Mouse (Mus musculus) intestine, embryonic 16.5 days (tissue): ENCODE measurements at regions not wholly inside any gene's neighbourhood (a gene's known extent, or its start where the extent isn't known, plus 50 kb on each side); places are given as distances from the start of the nearest gene placed in this dataset.

Experiments used
- ATAC-seq: fragments of 200-750 bp; cut with Nextera tagmentation; 2 replicates; pipeline ENCODE4 v1.8.0; 2017; ENCODE audit warnings: moderate TSS enrichment, moderate library complexity
- H3K27ac ChIP-seq: fragments of 300-500 bp; sonication (generic); 2 replicates; pipeline ENCODE4 v1.5.1; 2014; ENCODE audit warnings: mild to moderate bottlenecking, low read length
- H3K27me3 ChIP-seq: fragments of 300-500 bp; sonication (generic); replicated peaks from 2 replicates; pipeline ENCODE4 v1.6.1; 2014; ENCODE audit warnings: low read length, control low read depth, mixed read lengths; ENCODE audit not compliant: control insufficient read depth, insufficient read depth
- H3K36me3 ChIP-seq: fragments of 300-500 bp; sonication (generic); 2 replicates; pipeline ENCODE4 v1.6.1; 2014; ENCODE audit warnings: low read length, control low read depth; ENCODE audit not compliant: control insufficient read depth, insufficient read depth
- H3K4me1 ChIP-seq: fragments of 300-500 bp; sonication (generic); 2 replicates; pipeline ENCODE4 v1.6.1; 2014; ENCODE audit warnings: low read length, control low read depth, mixed read lengths; ENCODE audit not compliant: control insufficient read depth, insufficient read depth
- H3K4me2 ChIP-seq: fragments of 300-500 bp; sonication (generic); 2 replicates; pipeline ENCODE4 v1.6.1; 2014; ENCODE audit warnings: low read depth, low read length, control low read depth
- H3K4me3 ChIP-seq: fragments of 300-500 bp; sonication (generic); 2 replicates; pipeline ENCODE4 v1.5.1; 2014; ENCODE audit warnings: mild to moderate bottlenecking, low read length
- H3K9ac ChIP-seq: fragments of 300-500 bp; sonication (generic); 2 replicates; pipeline ENCODE4 v1.6.1; 2014; ENCODE audit warnings: low read depth, low read length
- H3K9me3 ChIP-seq: fragments of 300-500 bp; sonication (generic); 2 replicates; pipeline ENCODE4 v1.6.1; 2016; ENCODE audit warnings: low read length, control low read depth; ENCODE audit not compliant: control insufficient read depth
- WGBS: fragments of 180-500 bp; shearing (Covaris S2); extraction: QIAGEN DNeasy Blood & Tissue Kit; methylation state at CpG from one replicate; pipeline ENCODE4 v1.1.7; 2014; 5-methylcytosine and 5-hydroxymethylcytosine counted together

GRCm38 (mm10) chr13:107710368-107710767, 333.9 kb upstream of the Smim15 start:
- H3K27ac ChIP-seq = no peak overlapping the region
- no peaks in the 10 kb centered on the region for H3K27me3 ChIP-seq
- H3K4me1 ChIP-seq = no peaks in the 10 kb centered on the region
- WGBS = 84% methylated on average over 4 of the region's 4 CpGs
- no peak overlapping the region for H3K4me2 ChIP-seq
- H3K9me3 ChIP-seq = no peaks in the 10 kb centered on the region
- no peak overlapping the region for H3K9ac ChIP-seq
- no peaks in the 10 kb centered on the region for H3K36me3 ChIP-seq
- no peak for ATAC-seq
- H3K4me3 ChIP-seq = no peak overlapping the region

GRCm38 (mm10) chr13:107709828-107710227, 334.4 kb upstream of the Smim15 start:
- Histone ChIP-seq H3K9ac (no peak overlapping the region), H3K36me3 (no peaks in the 10 kb centered on the region), H3K27ac (no peak overlapping the region), H3K4me2 (no peak overlapping the region), H3K27me3 (no peaks in the 10 kb centered on the region), H3K4me1 (no peaks in the 10 kb centered on the region), H3K4me3 (no peak overlapping the region), H3K9me3 (no peaks in the 10 kb centered on the region)
- 70% methylated on average over 2 of the region's 2 CpGs for WGBS
- no peak for ATAC-seq

DNA sequence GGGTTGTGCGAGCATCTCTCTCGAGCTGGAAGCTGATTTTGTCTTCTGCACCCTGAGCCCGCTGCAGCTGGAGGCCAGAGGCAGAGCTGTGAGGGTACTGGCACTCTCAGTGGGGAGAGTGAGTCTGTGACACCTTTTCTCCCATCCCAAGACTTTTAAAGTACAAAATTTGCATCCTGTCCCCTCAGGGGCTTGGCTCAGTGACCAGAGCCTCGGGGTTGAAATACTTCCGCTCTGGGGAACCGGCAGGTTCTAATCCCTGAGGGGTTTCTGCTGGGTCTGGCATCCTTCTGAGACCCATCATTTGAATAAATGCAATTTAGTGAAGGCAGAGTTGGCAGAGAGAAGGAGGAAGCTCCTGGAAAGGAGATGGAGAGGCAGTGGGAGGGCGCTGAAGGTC, 340.5 kb upstream of the Smim15 start:
- H3K27me3 ChIP-seq = no peaks in the 10 kb centered on the region
- H3K9me3 ChIP-seq = no peaks in the 10 kb centered on the region
- H3K27ac ChIP-seq = no peak overlapping the region
- no peak for ATAC-seq
- H3K36me3 ChIP-seq = no peaks in the 10 kb centered on the region
- no peak overlapping the region for H3K9ac ChIP-seq
- no peaks in the 10 kb centered on the region for H3K4me1 ChIP-seq
- WGBS = 49% methylated on average over 7 of the region's 7 CpGs
- H3K4me2 ChIP-seq = no peak overlapping the region
- no peak overlapping the region for H3K4me3 ChIP-seq

DNA sequence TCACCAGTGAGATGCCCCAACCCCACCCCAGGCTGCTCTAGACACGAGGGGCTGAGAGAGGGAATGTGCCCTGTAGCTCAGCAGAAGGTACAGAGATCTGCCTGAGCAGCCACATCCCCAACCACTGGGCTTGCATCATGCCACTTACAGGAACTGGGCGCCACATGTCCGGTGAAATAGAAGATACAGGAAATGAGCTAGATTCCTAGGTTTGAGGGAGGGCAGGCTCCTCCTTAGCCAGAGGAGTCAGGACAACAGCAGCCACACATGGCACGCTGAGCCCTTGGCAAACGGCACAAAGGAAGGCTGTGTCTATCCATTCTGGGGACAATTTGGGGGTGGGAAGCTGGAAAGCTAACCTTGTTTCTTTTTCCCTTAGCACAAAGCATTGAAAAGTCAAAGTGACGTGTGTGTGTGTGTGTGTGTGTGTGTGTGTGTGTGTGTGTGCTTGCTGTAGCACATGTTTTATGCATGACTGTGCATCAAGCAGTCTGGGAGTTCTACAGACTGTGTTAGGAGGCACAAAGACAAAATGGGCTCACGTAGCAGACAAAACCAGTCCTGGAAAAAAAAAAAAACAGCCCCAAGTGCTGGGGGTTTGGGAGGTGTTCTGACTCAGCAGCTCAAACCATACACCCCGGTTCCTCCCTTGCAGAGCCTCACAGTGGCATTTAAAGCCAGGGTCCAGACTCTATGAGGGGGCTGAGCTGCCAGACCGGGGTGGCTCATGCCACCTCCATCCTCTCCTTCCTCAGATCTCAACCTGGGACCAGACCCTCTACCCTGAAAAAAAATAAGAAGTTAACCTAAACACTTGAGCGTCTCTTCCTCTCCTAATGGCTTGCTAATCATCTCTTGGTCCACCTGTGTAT, 343.7 kb upstream of the Smim15 start:
- Histone ChIP-seq H3K36me3 (no peaks in the 10 kb centered on the region), H3K9me3 (no peaks in the 10 kb centered on the region), H3K27me3 (no peaks in the 10 kb centered on the region), H3K4me3 (no peak overlapping the region), H3K9ac (no peak overlapping the region), H3K4me1 (no peaks in the 10 kb centered on the region), H3K27ac (no peak overlapping the region), H3K4me2 (no peak overlapping the region)
- 0 out of 2 replicates have a peak, but pooled peaks have one; percentile 36 for ATAC-seq
- 56% methylated on average over 10 of the region's 10 CpGs for WGBS

DNA sequence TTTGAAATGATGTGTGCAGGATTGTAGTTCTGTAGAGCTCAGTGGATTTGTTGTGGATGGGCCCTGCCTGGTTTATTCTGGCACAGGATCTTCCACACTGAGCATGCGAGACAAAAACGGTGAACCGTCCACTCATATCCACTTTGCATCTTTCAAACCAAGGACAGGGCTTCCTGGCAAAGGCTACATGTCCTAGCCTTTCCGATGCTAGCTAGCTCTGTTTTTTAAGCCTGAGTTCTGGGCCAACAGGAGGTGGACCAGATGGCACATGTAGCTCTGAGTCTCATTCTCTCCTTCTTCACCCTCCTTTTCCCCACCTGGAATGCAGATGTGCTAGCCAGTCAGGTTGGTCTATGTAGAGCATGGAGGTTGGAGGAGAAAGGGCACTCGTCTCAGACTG, 345.0 kb upstream of the Smim15 start:
- no peak overlapping the region for H3K9ac ChIP-seq
- H3K36me3 ChIP-seq = no peaks in the 10 kb centered on the region
- H3K4me1 ChIP-seq = no peaks in the 10 kb centered on the region
- ATAC-seq = no peak
- no peak overlapping the region for H3K4me3 ChIP-seq
- no peaks in the 10 kb centered on the region for H3K9me3 ChIP-seq
- no peaks in the 10 kb centered on the region for H3K27me3 ChIP-seq
- H3K27ac ChIP-seq = no peak overlapping the region
- 85% methylated on average over 5 of the region's 5 CpGs for WGBS
- H3K4me2 ChIP-seq = no peak overlapping the region

DNA sequence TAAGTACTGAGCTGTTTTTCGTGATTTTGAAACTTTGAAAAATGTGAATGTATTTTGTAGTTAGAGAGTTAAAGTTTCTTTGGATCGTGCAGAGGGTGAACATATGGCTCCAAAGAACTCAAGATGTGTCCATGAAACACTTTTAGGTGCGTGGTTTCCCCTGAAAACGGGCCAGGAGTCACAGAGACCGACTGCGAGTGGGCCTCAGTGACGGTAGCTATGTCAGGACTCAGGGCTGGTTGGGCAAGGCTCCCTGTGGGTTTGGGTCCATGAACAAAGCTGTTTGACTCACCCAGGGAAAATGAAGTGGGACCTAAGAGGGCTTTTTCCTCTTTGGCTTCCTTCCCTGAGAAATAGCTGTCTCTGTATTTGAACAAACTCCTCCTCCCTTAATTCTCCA, 345.9 kb upstream of the Smim15 start:
- Histone ChIP-seq H3K4me2 (no peak overlapping the region), H3K4me3 (no peak overlapping the region), H3K9ac (no peak overlapping the region), H3K36me3 (no peaks in the 10 kb centered on the region), H3K4me1 (no peaks in the 10 kb centered on the region), H3K27ac (no peak overlapping the region), H3K9me3 (no peaks in the 10 kb centered on the region), H3K27me3 (no peaks in the 10 kb centered on the region)
- no peak for ATAC-seq
- 91% methylated on average over 7 of the region's 7 CpGs for WGBS

DNA sequence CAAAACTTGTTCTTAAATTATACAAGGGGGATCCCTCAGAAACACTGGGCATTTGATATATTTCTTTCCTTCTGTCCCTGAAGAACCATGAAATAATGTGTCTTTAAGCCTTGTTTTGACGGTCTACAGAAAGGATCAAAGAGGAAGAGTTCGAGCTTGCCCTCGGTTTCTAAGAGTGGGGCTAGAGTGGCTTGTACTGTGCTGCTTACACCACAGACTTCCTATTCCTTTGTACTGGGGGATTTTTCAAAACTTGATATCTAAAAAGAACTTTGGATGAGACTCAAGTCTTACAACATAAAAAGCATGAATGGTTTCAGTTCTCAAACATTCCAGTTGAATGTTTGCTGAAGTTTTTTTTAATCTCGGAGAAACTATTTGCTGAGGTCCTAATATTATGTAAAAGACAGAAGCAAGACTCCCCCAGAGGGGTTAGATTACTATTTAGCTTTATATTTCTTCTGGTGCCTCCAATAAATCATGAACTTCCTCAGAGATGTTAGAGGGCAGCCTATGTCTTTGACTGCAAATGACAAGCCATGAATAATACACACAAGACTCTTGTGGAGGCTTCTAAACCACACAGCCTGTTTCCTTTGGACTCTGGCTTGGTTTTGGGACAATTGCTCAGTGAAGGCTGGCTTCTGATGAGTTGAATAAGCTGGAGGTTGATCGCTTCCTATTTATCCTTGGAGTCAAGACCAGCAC, 352.0 kb upstream of the Smim15 start:
- Histone ChIP-seq H3K4me1 (no peaks in the 10 kb centered on the region), H3K4me3 (no peak overlapping the region), H3K36me3 (no peaks in the 10 kb centered on the region), H3K27me3 (no peaks in the 10 kb centered on the region), H3K27ac (no peak overlapping the region), H3K9ac (no peak overlapping the region), H3K4me2 (no peak overlapping the region), H3K9me3 (no peaks in the 10 kb centered on the region)
- ATAC-seq = no peak
- WGBS = 69% methylated on average over 5 of the region's 5 CpGs

- H3K4me3 ChIP-seq = no peak overlapping the region
- ATAC-seq = no peak
Observed at GRCm38 (mm10) chr13:107688972-107689371, 355.3 kb upstream of the Smim15 start.

GRCm38 (mm10) chr13:107685231-107685630, 359.0 kb upstream of the Smim15 start:
- H3K4me1 ChIP-seq = no peaks in the 10 kb centered on the region
- H3K4me2 ChIP-seq = no peak overlapping the region
- no peaks in the 10 kb centered on the region for H3K9me3 ChIP-seq
- no peak overlapping the region for H3K4me3 ChIP-seq
- no peak overlapping the region for H3K9ac ChIP-seq
- WGBS = 80% methylated on average over 3 of the region's 3 CpGs
- no peaks in the 10 kb centered on the region for H3K27me3 ChIP-seq
- no peaks in the 10 kb centered on the region for H3K36me3 ChIP-seq
- ATAC-seq = no peak
- H3K27ac ChIP-seq = no peak overlapping the region

More at GRCm38 (mm10) chr13:107688972-107689371, 355.3 kb upstream of the Smim15 start:
- Histone ChIP-seq H3K27ac (no peak overlapping the region), H3K36me3 (no peaks in the 10 kb centered on the region), H3K27me3 (no peaks in the 10 kb centered on the region), H3K9me3 (no peaks in the 10 kb centered on the region), H3K9ac (no peak overlapping the region), H3K4me1 (no peaks in the 10 kb centered on the region), H3K4me2 (no peak overlapping the region)
- 57% methylated on average over 6 of the region's 6 CpGs for WGBS
